26 mouse cellular contexts compared by ENCODE assay signal in the genomic region with DNA sequence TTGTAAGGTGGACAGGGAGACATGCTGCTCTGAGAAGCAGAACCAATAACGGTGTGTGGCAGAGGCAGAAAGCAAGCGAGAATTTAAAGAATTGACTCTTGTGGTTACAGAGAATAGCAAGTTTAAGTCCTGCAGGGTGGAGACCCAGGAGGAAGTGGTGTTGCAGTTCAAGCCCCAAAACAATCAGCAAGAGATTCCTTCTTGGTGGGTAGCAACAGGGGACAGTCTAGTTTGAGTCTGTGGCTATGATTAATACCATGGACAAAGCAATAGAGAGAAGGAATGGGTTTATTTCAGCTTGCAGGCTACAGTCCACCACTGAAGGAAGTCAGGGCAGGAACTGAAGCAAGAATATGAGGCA. TPM values are rescaled to one million over a fixed set of nuclear protein-coding genes. Genes with fewer than 3 reads are reported as not detected.
DNase-seq lines count a peak whose midpoint lies in the region; ATAC-seq and TF ChIP-seq lines count a peak whose summit lies in the region.
"Had no signal": no experiment of that assay in that cellular context is flagged by ENCODE, and none has a peak within 500 bp of the region (broad histone marks: within the 10 kb centered on the region; RNA-seq: fewer than 3 reads in every experiment).

No protein-coding gene starts in this region.

- intact Hi-C loops in left cerebral cortex, adult 2 months (cut with DNase I): loop anchor here (2.0 kb wide), 1 partner anchor 48 kb away; no protein-coding TSS in a partner anchor
- intact Hi-C loops in left cerebral cortex, postnatal 36 days (cut with DNase I): no loop called here

- DNase-seq in left cerebral cortex, adult 2 months (ENCODE audit: extremely low spot score in 1 of 2, low spot score in 2 of 2): no peak
- no peak for DNase-seq in left cerebral cortex, postnatal 36 days (ENCODE audit: low spot score in 2 of 2)
- peak; percentile 24 for DNase-seq in T-cell, adult 2 months (ENCODE audit: low spot score)
- peak; percentile 46 for DNase-seq in naive thymus-derived CD4-positive, alpha-beta T cell, adult 2 months (ENCODE audit: low read depth)
- DNase-seq in gastrocnemius, postnatal 25 days: no peak
- no peak for DNase-seq in thymus, postnatal 10 days (ENCODE audit: low spot score in 2 of 2)
- DNase-seq: adrenal gland, adult 2 months; heart, adult 18-20 months; heart, postnatal 36 days; kidney, adult 2 months; kidney, postnatal 4 days; lung, embryonic 14.5 days; lung, postnatal 14 days; retina, postnatal 1 day; right cerebral cortex, postnatal 14 days; thymus, postnatal 25 days had no signal

- peak; percentile 32 to 60; a peak in 2 of 4 replicates for ATAC-seq in hematopoietic stem cell, adult 5-6 weeks (replicated peaks in 1 of 2; ENCODE audit: insufficient read depth in 1 of 2, low FRiP score in 2 of 2, low TSS enrichment in 1 of 2, low read depth in 1 of 2, poor library complexity in 2 of 2, severe bottlenecking in 2 of 2)
- ATAC-seq: Patski had no signal

- no peak for TF ChIP-seq CTCF in left cerebral cortex, adult 2 months (IDR thresholded peaks at IDR 0.05)

- H3K27ac ChIP-seq in left cerebral cortex, adult 2 months: peak overlapping the region; percentile 80
- H3K27ac ChIP-seq: embryonic facial prominence, embryonic 10.5 days; embryonic facial prominence, embryonic 15.5 days; hindbrain, embryonic 14.5 days; kidney, postnatal 0 days; limb, embryonic 12.5 days; liver, embryonic 15.5 days; midbrain, embryonic 12.5 days had no signal

- no peak overlapping the region for H3K4me3 ChIP-seq in left cerebral cortex, adult 2 months
- H3K4me3 ChIP-seq: embryonic facial prominence, embryonic 10.5 days; embryonic facial prominence, embryonic 15.5 days; limb, embryonic 12.5 days; liver, embryonic 15.5 days; megakaryocyte, embryonic 14.5 days; midbrain, embryonic 12.5 days had no signal

RNA-seq across cellular contexts. Expression of a gene that starts 21.3 kb away (rescaled TPM):
- total RNA-seq in left cerebral cortex, adult 2 months (2021): 10 to 100 TPM; 19.1 to 21.5 TPM
- 10 to 100 TPM; 12.2 to 21.9 TPM for total RNA-seq in left cerebral cortex, postnatal 36 days (2021)
- 234 and 243 TPM in 2 replicates for total RNA-seq in hematopoietic stem cell, adult 5-6 weeks (2017)
- 1 to 10 TPM; 1.5 to 2.0 TPM for total RNA-seq in gastrocnemius, postnatal 25 days (2021)

Comparison
In these comparisons a context has a peak if more than half of its experiments do, and no peak if none do; other contexts are left out.
1. DNase-seq: peak in T-cell, adult 2 months (single experiment) and naive thymus-derived CD4-positive, alpha-beta T cell, adult 2 months (single experiment); none in left cerebral cortex, adult 2 months (0 of 2), left cerebral cortex, postnatal 36 days (0 of 2), gastrocnemius, postnatal 25 days (single experiment) and thymus, postnatal 10 days (0 of 2).
2. RNA of a gene that starts 21.3 kb away (total RNA-seq): 234 to 243 TPM in hematopoietic stem cell, adult 5-6 weeks; 12.2 to 21.9 TPM in left cerebral cortex, postnatal 36 days, 19.1 to 21.5 TPM in left cerebral cortex, adult 2 months and 1.5 to 2.0 TPM in gastrocnemius, postnatal 25 days; every median in the first group is over 10 times any median in the second.